9 mouse cellular contexts compared by ENCODE assay signal in the genomic region with DNA sequence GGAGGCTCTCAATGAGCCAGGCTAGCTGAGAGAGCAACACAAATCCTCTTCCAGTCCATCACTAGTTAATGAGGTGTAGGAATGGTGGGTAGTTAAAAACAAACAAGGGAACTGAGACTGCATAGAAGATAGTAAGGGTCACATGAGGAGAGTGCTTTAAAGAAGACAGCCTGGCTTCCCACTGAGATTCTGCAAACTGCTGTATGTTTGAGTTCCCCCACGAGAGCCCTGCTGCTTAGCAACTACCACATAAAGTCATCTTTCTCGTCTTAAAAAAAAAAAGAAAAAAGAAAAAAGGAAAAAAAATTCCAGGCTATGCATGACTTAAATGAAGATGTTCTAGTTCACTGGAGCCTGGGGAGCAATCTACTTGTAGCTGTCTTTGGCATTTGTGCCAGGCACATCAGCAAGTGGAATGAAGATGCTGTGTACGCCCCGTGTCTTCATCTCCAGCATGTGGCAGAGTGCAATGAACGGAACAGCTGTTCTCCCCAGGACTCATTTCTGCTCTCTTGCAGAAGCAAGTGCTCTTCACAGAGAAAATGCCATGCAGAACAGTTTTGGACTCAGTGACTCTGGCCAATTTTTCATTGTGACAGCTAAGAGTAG.
DNase-seq lines count a peak whose midpoint lies in the region; ATAC-seq and TF ChIP-seq lines count a peak whose summit lies in the region.
"Had no signal": no experiment of that assay in that cellular context is flagged by ENCODE, and none has a peak within 500 bp of the region (broad histone marks: within the 10 kb centered on the region; RNA-seq: fewer than 3 reads in every experiment).

No protein-coding gene starts in this region.

- H3K4me1 ChIP-seq in kidney, postnatal 0 days (replicated peaks; ENCODE audit: insufficient read depth, low read length), result no peaks in the 10 kb centered on the region
- H3K4me1 ChIP-seq in stomach, postnatal 0 days (replicated peaks; ENCODE audit: control insufficient read depth, insufficient read depth), result no peaks in the 10 kb centered on the region

- intact Hi-C loops in heart, postnatal 14 days (cut with DNase I), result no loop called here

- peak; percentile 67 for DNase-seq in kidney, postnatal 0 days (ENCODE audit: low spot score)
- no peak for DNase-seq in kidney, adult 18-20 months
- peak; percentile 11 for DNase-seq in gastrocnemius, postnatal 10 days
- DNase-seq in left cerebral cortex, adult 9 months (ENCODE audit: low spot score in 2 of 2), result peak; percentile 71 to 77
- DNase-seq in right cerebral cortex, adult 2 months (ENCODE audit: low spot score in 2 of 2), result peak; percentile 56 to 74
- DNase-seq in stomach, postnatal 0 days (ENCODE audit: low spot score), result no peak
- DNase-seq in heart, postnatal 14 days, result no peak
- no peak for DNase-seq in testis, postnatal 10 days (ENCODE audit: low spot score)

- H3K27me3 ChIP-seq in kidney, postnatal 0 days (ENCODE audit: insufficient read depth, low read length), result no peaks in the 10 kb centered on the region
- H3K27me3 ChIP-seq in stomach, postnatal 0 days (ENCODE audit: control insufficient read depth, insufficient read depth, low read length), result no peaks in the 10 kb centered on the region
- H3K27me3 ChIP-seq: CH12.LX had no signal

- H3K4me3 ChIP-seq in kidney, postnatal 0 days (replicated peaks; ENCODE audit: low read depth, low read length), result no peak overlapping the region
- H3K4me3 ChIP-seq in stomach, postnatal 0 days (ENCODE audit: low read depth, low read length), result no peak overlapping the region

- no peak overlapping the region for H3K9ac ChIP-seq in kidney, postnatal 0 days (ENCODE audit: low read depth, low read length)
- H3K9ac ChIP-seq in stomach, postnatal 0 days (ENCODE audit: low read length), result no peak overlapping the region

- no peaks in the 10 kb centered on the region for H3K9me3 ChIP-seq in kidney, postnatal 0 days (replicated peaks; ENCODE audit: low read length)
- H3K9me3 ChIP-seq in stomach, postnatal 0 days (ENCODE audit: control insufficient read depth, low read length), result no peaks in the 10 kb centered on the region

- TF ChIP-seq EP300 in stomach, postnatal 0 days (optimal IDR thresholded peaks at IDR 0.05), result no peak

- WGBS in kidney, postnatal 0 days, result 18% methylated on average over 5 of the region's 5 CpGs
- 27% methylated on average over 5 of the region's 5 CpGs for WGBS in stomach, postnatal 0 days

- H3K36me3 ChIP-seq in kidney, postnatal 0 days (ENCODE audit: insufficient read depth, low read length), result no peaks in the 10 kb centered on the region
- H3K36me3 ChIP-seq in stomach, postnatal 0 days (ENCODE audit: control insufficient read depth, insufficient read depth, low read length), result no peaks in the 10 kb centered on the region

- no peak for TF ChIP-seq CTCF in kidney, postnatal 0 days (IDR thresholded peaks at IDR 0.05; ENCODE audit: low read depth)
- no peak for TF ChIP-seq CTCF in stomach, postnatal 0 days (IDR thresholded peaks at IDR 0.05; ENCODE audit: low read depth)

- no peak overlapping the region for H3K4me2 ChIP-seq in kidney, postnatal 0 days (ENCODE audit: low read length)
- H3K4me2 ChIP-seq in stomach, postnatal 0 days (replicated peaks; ENCODE audit: low read depth), result no peak overlapping the region

- ATAC-seq in kidney, postnatal 0 days (replicated peaks; ENCODE audit: low FRiP score, low read depth), result no peak
- no peak for ATAC-seq in stomach, postnatal 0 days (ENCODE audit: low FRiP score, low TSS enrichment)

- H3K27ac ChIP-seq in kidney, postnatal 0 days, result no peak overlapping the region
- H3K27ac ChIP-seq in stomach, postnatal 0 days (replicated peaks), result no peak overlapping the region

Comparison
In these comparisons a context has a peak if more than half of its experiments do, and no peak if none do; other contexts are left out.
1. DNase-seq: peak in kidney, postnatal 0 days (single experiment), gastrocnemius, postnatal 10 days (single experiment), left cerebral cortex, adult 9 months (2 of 2) and right cerebral cortex, adult 2 months (2 of 2); none in kidney, adult 18-20 months (single experiment), stomach, postnatal 0 days (single experiment), heart, postnatal 14 days (0 of 2) and testis, postnatal 10 days (single experiment).